Mouse (Mus musculus): ENCODE measurements around the gene Itga6. TPM values are rescaled to one million over a fixed set of nuclear protein-coding genes. Genes with fewer than 3 reads are reported as not detected.

Gene Itga6
- total and polyA plus RNA-seq, 3 experiments, result 1.0 to 2.7 TPM; not detected in 1

DNA sequence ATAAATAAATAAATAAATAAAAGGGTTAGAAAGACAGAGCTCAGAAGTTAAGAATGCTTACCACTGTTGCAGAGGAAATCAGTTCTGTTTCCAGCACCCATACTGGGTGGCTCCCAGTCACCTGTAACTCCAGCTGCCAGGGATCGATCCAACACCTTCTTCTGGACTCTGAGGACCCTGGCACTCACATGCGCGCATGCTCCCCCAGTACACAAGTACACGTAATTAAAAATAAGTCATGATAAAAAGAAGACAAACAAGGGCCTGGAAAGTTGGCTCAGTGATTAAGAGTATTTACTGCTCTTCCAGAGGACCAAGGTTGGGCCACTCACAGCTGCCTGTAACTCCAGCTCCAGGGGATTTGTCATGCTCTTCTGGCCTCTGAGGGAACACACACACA is 132.4 kb downstream of the Itga6 start:
- Histone ChIP-seq H3K9me3 (replicated peaks; ENCODE audit: insufficient read depth, low read length) (no peaks in the 10 kb centered on the region), H3K27me3 (ENCODE audit: control insufficient read depth in 1 of 2, insufficient read depth in 2 of 2, low read length in 2 of 2) (no peaks in the 10 kb centered on the region), H3K4me1 (ENCODE audit: control insufficient read depth in 1 of 2, insufficient read depth in 2 of 2, low read length in 2 of 2) (peaks cover 4 to 18% of the 10 kb centered on the region in 2 experiments), H3K4me3 (ENCODE audit: control insufficient read depth in 1 of 2, insufficient read depth in 1 of 2, low read depth in 2 of 2, low read length in 2 of 2) (no peak overlapping the region), H3K9ac (ENCODE audit: control insufficient read depth, low read depth, low read length, poor library complexity, severe bottlenecking) (no peak overlapping the region), H3K36me3 (ENCODE audit: control insufficient read depth in 1 of 2, insufficient read depth in 2 of 2, low read length in 2 of 2) (peaks cover 3 to 20% of the 10 kb centered on the region in 2 experiments; a peak in 3 of 4 replicates), H3K27ac (ENCODE audit: control insufficient read depth, low read depth, low read length) (peak overlapping the region; percentile 23), H3K79me2 (ENCODE audit: control insufficient read depth, insufficient read depth, low read length, poor library complexity) (no peaks in the 10 kb centered on the region; the same call in 1 of the 2 replicates)
- DNase-seq (ENCODE audit: low read depth, low spot score), result no peak
- TF ChIP-seq MYC (IDR thresholded peaks at IDR 0.05; ENCODE audit: low read depth, low read length) (no peak), EP300 (IDR thresholded peaks at IDR 0.05; ENCODE audit: low read depth in 1 of 2, low read length in 2 of 2) (no peak), SIN3A (IDR thresholded peaks at IDR 0.05; ENCODE audit: low read length) (no peak), TAL1 (IDR thresholded peaks at IDR 0.05; ENCODE audit: low read length) (no peak), MAX (IDR thresholded peaks at IDR 0.05; ENCODE audit: low read length) (no peak), NRF1 (IDR thresholded peaks at IDR 0.05; ENCODE audit: insufficient read depth, low read depth, low read length, poor library complexity, severe bottlenecking) (no peak), MAZ (IDR thresholded peaks at IDR 0.05; ENCODE audit: low read depth, low read length) (no peak), ZC3H11A (IDR thresholded peaks at IDR 0.05; ENCODE audit: low read depth, low read length) (no peak), UBTF (IDR thresholded peaks at IDR 0.05; ENCODE audit: borderline replicate concordance, insufficient read depth, low read depth, low read length) (no peak), BHLHE40 (IDR thresholded peaks at IDR 0.05; ENCODE audit: borderline replicate concordance, low read depth, low read length) (no peak), ZKSCAN1 (IDR thresholded peaks at IDR 0.05; ENCODE audit: low read depth, low read length) (no peak), MXI1 (IDR thresholded peaks at IDR 0.05; ENCODE audit: low read depth, low read length) (no peak)

GRCm38 (mm10) chr2:71878441-71878840 is 133.0 kb downstream of the Itga6 start:
- Histone ChIP-seq H3K27ac (ENCODE audit: control insufficient read depth, low read depth, low read length) (peak overlapping the region; percentile 23), H3K9ac (ENCODE audit: control insufficient read depth, low read depth, low read length, poor library complexity, severe bottlenecking) (no peak overlapping the region), H3K4me3 (ENCODE audit: control insufficient read depth in 1 of 2, insufficient read depth in 1 of 2, low read depth in 2 of 2, low read length in 2 of 2) (no peak overlapping the region), H3K9me3 (replicated peaks; ENCODE audit: insufficient read depth, low read length) (no peaks in the 10 kb centered on the region), H3K4me1 (ENCODE audit: control insufficient read depth in 1 of 2, insufficient read depth in 2 of 2, low read length in 2 of 2) (peaks cover 4 to 18% of the 10 kb centered on the region in 2 experiments), H3K27me3 (ENCODE audit: control insufficient read depth in 1 of 2, insufficient read depth in 2 of 2, low read length in 2 of 2) (no peaks in the 10 kb centered on the region), H3K79me2 (ENCODE audit: control insufficient read depth, insufficient read depth, low read length, poor library complexity) (no peaks in the 10 kb centered on the region; the same call in 1 of the 2 replicates), H3K36me3 (ENCODE audit: control insufficient read depth in 1 of 2, insufficient read depth in 2 of 2, low read length in 2 of 2) (peaks cover 3 to 20% of the 10 kb centered on the region in 2 experiments; a peak in 3 of 4 replicates)
- DNase-seq (ENCODE audit: low read depth, low spot score), result peak; percentile 70
- TF ChIP-seq E2F4 (IDR thresholded peaks at IDR 0.05; ENCODE audit: borderline replicate concordance, low read depth, low read length) (no peak), POLR2AphosphoS2 (IDR thresholded peaks at IDR 0.05; ENCODE audit: low read length) (no peak), MAZ (IDR thresholded peaks at IDR 0.05; ENCODE audit: low read depth, low read length) (no peak), TCF12 (IDR thresholded peaks at IDR 0.05; ENCODE audit: low read depth, low read length) (0 out of 2 replicates have a peak, but pooled peaks have one; percentile 20), HCFC1 (IDR thresholded peaks at IDR 0.05; ENCODE audit: low read depth, low read length) (no peak), ELF1 (IDR thresholded peaks at IDR 0.05; ENCODE audit: low read depth, low read length) (no peak), ZC3H11A (IDR thresholded peaks at IDR 0.05; ENCODE audit: low read depth, low read length) (no peak), UBTF (IDR thresholded peaks at IDR 0.05; ENCODE audit: borderline replicate concordance, insufficient read depth, low read depth, low read length) (no peak), JUND (IDR thresholded peaks at IDR 0.05; ENCODE audit: low read depth, low read length) (no peak), NRF1 (IDR thresholded peaks at IDR 0.05; ENCODE audit: insufficient read depth, low read depth, low read length, poor library complexity, severe bottlenecking) (no peak), BHLHE40 (IDR thresholded peaks at IDR 0.05; ENCODE audit: borderline replicate concordance, low read depth, low read length) (no peak), RAD21 (IDR thresholded peaks at IDR 0.05; ENCODE audit: low read depth, low read length) (no peak; the same call in none of the 2 replicates), POLR2AphosphoS5 (IDR thresholded peaks at IDR 0.05; ENCODE audit: borderline replicate concordance, low read depth, low read length) (no peak), TAL1 (IDR thresholded peaks at IDR 0.05; ENCODE audit: low read length) (no peak), ZNF384 (IDR thresholded peaks at IDR 0.05; ENCODE audit: low read depth, low read length) (no peak), GABPA (IDR thresholded peaks at IDR 0.05; ENCODE audit: low read depth, low read length) (no peak), ZKSCAN1 (IDR thresholded peaks at IDR 0.05; ENCODE audit: low read depth, low read length) (no peak), USF2 (IDR thresholded peaks at IDR 0.05; ENCODE audit: borderline replicate concordance in 1 of 2, insufficient read depth in 1 of 2, low read depth in 1 of 2, low read length in 2 of 2) (no peak), TBP (IDR thresholded peaks at IDR 0.05; ENCODE audit: low read depth, low read length) (no peak), MYC (IDR thresholded peaks at IDR 0.05; ENCODE audit: low read depth, low read length) (no peak), POLR2A (IDR thresholded peaks at IDR 0.05; ENCODE audit: control insufficient read depth in 1 of 2, insufficient read depth in 1 of 2, low read depth in 1 of 2, low read length in 2 of 2, poor library complexity in 1 of 2) (no peak), ZMIZ1 (IDR thresholded peaks at IDR 0.05; ENCODE audit: low read depth, low read length) (no peak), SMC3 (IDR thresholded peaks at IDR 0.05; ENCODE audit: low read depth, low read length) (peak; percentile 28), MEF2A (IDR thresholded peaks at IDR 0.05; ENCODE audit: extremely low read depth, insufficient replicate concordance, low read depth, low read length, poor library complexity, severe bottlenecking) (no peak), GATA1 (IDR thresholded peaks at IDR 0.05; ENCODE audit: low read depth, low read length) (peak; percentile 36; the same call in 1 of the 2 replicates), EP300 (IDR thresholded peaks at IDR 0.05; ENCODE audit: low read depth in 1 of 2, low read length in 2 of 2) (peak; percentile 22 to 37; a peak in 2 of 4 replicates)
